Mouse (Mus musculus) lung, adult 18-20 months (tissue): ENCODE measurements around the gene Ccdc61.
"Not testable (repeated sequence)": the region's sequence is repeated elsewhere in the genome, so short reads cannot be mapped to it uniquely, and the experiment has no call there.

Experiments used
- DNase-seq, 2 experiments: peaks; one replicate each; pipeline ENCODE4 v3.0.0; 2022; ENCODE audit warnings: mixed read lengths in 2 of 2

The Ccdc61 gene

GRCm38 (mm10) chr7:18909797-18910196, 418 bp downstream of the Ccdc61 start:
- no peak for DNase-seq

GRCm38 (mm10) chr7:18904971-18905370, 5.2 kb downstream of the Ccdc61 start:
- DNase-seq, result no peak

- DNase-seq, result no peak
Observed at GRCm38 (mm10) chr7:18902486-18902885, 7.7 kb downstream of the Ccdc61 start.

DNA sequence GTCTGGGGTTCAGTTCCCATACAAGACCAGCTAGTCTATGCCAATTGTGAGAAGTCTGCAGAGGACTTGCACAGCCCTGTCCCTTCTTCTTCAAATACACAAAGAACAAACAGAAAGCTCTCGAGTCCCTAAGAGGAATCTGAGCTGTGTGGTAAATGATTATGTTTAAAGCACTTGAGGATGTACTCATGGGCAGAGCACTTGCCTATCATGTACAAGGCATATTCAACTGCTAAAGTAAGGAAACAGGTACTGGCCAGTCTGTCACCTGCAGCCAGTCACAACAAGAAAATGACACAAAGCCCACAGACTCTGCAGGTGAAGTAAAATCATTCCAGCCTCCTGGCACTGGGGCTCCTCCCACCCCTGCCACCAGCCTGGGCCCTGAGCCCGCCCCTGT, 9.7 kb downstream of the Ccdc61 start:
- DNase-seq, result no peak

GRCm38 (mm10) chr7:18896536-18896935, 13.7 kb downstream of the Ccdc61 start:
- DNase-seq, result peak; percentile 26 to 34

DNA sequence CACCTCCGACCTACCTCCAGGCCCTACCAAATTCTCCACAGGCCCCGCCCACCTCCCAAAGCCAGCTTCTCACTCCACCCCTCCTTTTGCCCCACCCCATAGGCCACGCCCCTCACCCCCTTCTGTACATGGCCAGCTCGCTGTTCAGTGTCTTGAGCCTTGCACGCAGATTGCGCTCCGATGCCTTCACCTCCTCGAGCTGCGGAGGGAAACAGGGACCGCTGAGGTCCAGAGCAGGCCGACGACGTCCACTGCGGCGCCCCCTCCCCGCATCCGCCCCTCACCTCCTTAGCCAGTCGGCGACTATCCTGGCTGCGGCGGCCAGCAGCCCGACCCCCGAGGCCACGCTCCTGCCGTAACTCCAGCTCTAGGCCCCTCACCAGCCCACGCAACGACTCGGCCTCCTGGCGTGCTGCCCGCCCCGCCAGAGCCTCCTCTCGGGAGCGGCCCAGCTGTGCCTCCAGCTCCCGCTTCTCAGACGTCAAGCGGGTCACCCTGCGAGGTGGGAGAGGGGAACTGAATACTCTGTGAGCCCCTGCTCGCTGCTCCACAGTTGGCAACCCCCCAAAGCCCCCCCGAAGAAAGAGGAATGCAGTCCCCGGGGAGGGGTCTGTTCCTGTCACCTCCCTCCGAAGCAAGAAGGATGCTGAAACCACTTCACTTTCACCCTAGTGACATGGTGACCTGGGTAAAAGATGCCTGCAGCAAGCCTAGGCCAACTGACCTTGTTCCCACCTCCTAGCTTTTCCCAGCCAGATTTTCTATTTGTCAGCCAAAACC, 16.4 kb downstream of the Ccdc61 start:
- DNase-seq, result peak; percentile 74 to 83

GRCm38 (mm10) chr7:18893009-18893408, 17.2 kb downstream of the Ccdc61 start:
- no peak for DNase-seq

GRCm38 (mm10) chr7:18891872-18892599, 18.2 kb downstream of the Ccdc61 start:
- peak; percentile 85 to 88 for DNase-seq

DNA sequence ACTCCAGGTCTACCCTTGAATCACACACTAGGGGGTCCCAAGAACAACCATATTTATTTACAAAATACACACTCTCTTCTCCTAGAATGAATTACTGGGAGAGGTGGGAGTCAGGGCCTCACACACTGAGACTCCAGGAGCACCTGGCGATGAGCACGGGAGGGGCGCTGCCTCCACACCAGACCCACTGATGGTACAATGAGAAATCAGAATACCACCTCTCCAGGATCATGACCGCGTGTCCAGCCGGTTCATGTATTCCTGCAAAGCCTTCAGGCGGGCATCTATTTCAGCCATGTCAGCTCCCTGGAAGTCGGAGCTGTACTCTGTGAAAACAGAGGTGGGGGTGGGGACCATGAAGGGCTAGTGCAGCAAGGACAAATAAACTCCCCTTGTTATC, 19.4 kb downstream of the Ccdc61 start:
- no peak for DNase-seq

DNA sequence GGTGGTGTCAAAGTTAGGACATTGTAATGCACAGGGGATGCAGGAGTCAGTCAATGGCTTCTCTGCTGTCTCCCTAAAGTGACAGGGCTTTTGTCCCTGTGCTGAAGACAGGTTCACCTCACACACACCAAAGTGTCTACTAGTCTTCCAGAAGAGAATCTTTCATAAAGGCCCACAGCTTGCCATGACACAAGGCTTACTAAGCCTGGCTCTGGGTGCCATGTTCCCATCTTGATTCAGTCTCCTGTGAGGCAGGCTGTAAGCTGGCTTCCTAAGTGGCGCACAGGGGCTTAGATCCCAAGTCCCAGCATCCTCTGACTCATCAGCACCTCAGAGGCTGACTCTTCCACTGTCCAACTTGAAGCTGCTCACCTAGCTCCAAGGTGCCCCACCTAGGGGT, 23.3 kb downstream of the Ccdc61 start:
- no peak for DNase-seq

DNA sequence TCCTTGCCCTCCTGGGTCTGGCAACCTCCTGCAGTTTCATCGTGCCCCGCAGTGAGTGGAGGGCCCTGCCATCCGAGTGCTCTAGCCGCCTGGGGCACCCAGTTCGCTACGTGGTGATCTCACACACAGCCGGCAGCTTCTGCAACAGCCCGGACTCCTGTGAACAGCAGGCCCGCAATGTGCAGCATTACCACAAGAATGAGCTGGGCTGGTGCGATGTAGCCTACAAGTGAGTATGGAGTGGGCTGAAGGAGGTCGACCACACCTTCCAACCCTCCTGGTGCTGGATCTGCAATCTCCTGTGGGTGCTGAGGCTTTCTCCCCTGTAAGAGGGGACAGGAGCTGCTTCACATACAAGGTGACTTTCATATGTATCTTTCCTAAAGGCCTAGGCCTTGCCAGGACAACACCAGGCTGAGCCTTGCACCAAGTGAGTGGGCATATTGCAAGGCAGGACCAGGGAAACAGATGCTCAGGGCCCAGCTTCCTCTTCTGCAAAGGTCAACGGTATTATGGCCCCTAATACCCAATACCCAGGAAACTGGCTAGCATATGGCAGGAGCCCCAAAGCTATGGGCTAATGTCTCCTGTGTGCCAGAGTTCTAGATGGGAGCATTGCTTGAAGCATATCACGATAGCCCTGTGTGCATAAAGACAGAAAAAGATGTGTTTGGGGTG, 25.3 kb downstream of the Ccdc61 start:
- no peak for DNase-seq

DNA sequence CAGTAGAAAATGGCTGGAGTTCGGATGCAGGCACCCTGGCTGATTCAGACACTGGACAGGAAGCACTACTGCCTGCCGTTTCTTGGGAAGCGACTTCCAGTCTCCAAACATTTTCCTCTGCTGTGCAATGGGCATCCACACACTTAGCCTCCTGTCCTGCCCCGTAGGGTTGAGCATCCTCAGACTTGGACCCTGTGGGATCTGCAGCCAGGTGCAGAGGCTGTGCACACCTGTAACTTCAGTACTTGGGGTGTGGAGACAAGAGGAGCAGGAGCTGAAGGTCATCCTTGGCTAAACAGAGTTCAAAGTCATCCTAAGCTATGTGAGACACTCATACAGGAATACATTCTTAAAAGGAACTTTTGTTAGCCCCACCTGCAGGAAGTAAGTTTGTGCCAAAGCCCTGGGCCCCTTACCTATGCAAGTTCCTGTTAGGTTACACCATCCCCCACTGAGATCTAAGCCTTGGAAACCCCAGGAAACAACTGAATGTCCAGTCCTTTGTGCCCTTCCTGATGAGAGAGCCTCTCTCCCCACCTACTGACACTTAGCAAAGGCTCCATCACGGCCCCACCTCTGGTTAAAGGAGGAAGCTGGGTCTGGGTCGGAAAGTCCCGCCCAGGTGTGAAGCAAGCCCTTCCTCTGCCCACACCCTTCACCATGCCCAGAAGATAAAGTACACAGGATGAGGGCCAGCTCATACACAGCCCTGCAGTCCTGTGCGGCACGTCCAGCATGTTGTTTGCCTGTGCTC, 26.0 kb downstream of the Ccdc61 start:
- DNase-seq, result peak; percentile 64 to 73

DNA sequence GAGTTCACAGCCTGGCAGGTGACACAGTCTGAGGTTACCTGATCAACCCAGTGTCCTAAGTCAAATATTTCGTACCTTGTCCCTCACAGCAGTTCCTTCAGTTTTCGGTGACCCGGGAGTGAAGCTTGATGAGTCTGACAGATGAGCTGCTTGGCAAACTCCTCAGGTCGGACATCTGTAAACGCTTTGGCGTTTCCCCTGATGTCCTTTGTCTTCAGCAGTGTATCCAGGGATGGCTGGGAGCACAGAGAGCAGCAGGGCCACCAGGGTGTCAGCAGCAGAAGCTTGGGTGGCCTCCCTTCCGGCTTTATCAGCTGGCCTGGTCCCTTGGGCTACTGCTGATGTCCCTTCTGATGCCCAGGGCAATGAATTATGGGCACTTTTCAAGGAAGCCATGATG, 31.5 kb downstream of the Ccdc61 start:
- no peak for DNase-seq

DNA sequence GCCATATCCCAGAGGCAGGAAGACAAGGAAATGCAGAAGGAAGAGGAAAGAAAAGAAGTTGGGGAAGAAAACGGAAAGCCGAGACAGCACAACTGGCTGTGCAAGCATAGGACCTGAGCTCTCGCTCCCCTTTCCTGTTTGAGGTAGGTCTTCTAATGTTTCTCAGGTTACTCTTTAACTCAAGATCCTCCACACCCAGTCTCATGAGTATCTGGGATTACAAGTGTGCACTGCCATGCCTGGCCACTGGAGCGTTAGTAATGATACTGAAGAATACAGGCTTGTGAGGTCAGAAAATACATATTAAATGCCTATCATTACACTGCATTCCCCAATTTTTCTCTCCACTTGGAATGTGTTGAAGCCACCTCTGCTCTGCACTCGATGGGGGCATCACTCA, 34.8 kb downstream of the Ccdc61 start:
- DNase-seq, result no peak

DNA sequence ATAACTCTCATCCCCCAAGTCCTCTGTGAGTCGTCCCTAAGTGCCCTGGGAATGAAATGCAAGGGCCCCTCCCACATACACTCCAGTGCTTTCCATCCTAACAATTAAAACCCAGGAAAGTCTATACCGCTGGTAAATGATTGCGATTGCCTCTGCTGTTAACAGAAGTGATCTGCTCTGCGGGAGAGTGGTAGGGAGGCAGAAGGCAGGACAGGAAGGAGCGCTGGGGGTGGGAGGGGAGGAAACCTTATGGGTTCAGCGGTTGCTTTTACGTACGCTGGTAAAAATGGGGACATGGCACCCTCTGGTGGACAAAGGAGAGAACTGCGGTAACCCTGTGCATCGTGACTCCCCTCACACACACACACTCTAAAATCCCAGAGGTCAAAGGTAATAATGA, 37.0 kb downstream of the Ccdc61 start:
- DNase-seq, result peak; percentile 67 to 76

- no peak for DNase-seq
Observed at GRCm38 (mm10) chr7:18872816-18873215, 37.4 kb downstream of the Ccdc61 start.

DNA sequence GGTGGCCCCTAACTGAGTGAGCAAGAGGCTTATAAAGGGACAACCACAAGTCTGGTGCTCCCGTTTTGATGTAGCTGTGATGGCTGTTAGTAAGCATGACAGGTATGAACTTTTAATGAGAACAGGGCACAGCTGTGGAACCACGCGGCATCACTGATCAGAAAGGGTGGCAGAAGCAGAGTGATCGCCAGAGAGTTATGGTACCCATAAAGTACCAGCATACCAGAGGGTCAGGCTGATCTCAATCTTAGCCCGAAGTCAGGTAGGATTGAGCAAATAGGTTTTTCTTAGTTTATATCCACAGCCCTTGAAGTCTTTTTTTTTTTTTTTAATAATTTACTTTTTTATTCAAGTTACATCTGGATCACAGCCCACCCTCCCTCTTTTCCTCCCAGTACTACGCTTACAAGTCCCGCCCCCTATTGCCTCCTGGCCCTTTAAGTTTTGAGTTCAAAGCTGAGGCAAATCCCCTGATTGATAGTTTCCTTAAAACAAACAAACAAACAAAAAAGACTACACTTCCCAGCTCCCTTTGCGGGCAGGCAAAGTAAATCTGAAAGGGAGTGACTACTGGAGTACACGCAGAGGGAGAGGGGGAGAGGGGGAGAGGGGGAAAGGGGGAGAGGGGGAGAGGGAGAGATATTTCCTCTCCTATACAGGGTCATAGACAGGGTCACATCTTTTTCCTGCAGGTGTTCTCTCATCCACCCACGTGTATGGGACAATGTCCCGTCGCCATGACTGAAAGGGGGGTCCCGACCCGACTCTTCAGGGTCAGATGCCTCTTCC, 38.0 kb downstream of the Ccdc61 start:
- DNase-seq, result no peak

GRCm38 (mm10) chr7:18871031-18871430, 39.2 kb downstream of the Ccdc61 start, which contains the start of gene Pglyrp1:
TSS of gene Pglyrp1 (plus strand) at chr7:18871331.
- not testable (repeated sequence) for DNase-seq

- DNase-seq, result no peak
Observed at GRCm38 (mm10) chr7:18868491-18868890, 41.7 kb downstream of the Ccdc61 start.

- DNase-seq, result peak; percentile 36 to 48
Observed at GRCm38 (mm10) chr7:18862801-18863200, 47.4 kb downstream of the Ccdc61 start.

GRCm38 (mm10) chr7:18858310-18858916, 51.8 kb downstream of the Ccdc61 start:
- peak; percentile 50 to 64 for DNase-seq

DNA sequence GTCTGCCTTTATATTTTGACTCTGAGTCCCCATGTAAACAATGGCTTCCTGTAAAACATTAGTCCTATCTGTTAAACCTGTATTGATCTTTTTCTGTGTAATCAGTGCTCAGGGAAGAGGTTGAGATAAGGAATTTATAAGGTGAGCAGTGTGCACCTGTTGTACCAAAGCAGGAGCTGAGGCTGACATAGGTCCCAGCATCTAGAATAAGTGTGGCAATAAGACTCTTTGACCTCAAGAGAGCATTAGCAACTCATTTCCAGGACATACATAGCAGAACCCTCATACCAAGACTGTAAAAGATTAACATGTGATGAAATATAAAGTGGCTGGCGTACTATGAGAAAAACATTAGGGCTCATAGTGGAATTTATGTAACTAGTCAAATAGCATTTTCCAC, 61.8 kb downstream of the Ccdc61 start:
- no peak for DNase-seq
